Mouse (Mus musculus) spleen, embryonic (tissue): ENCODE measurements around the gene Cox6a1.
"Not testable (repeated sequence)": the region's sequence is repeated elsewhere in the genome, so short reads cannot be mapped to it uniquely, and the experiment has no call there.

Source experiments
- CTCF ChIA-PET: fragments of 350-600 bp; sonication (Branson Sonifier 250); formaldehyde crosslinking; loops from one replicate; lab custom pipeline; 2022; lab: Charles Lee

The Cox6a1 gene

DNA sequence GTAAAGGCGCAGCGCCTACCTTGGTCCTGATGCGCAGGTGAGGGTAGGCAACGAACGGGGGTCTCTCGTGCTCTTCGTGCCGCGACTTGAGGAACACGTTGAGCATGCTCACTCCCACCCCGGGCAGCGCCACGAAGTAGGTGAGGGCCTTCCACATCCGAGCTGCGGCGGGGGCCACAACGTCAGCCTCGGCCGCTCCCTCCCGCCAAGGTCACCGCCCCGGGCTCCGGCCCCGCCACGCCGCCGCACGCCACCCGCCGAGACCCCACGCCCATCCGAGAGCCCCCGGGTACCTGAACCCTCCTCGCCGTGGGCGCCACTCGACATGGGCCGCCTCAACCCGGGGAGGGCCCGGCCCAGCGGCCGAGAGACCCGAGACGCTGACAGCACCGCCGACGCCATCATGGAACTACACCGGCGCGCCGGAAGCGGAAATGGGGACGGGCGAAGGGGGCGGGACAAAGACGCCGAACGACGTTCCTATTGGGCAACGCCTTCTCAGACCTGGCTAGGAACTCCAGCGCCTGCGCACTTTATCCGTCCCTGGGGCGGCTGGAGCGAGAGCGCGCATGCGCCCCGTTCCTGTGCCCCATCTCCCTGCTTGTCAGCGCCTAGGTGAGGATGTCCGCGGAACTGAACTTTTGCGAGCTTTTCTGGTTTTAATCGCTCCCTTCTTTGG is at the start of gene Cox6a1:
TSS of gene Cox6a1 (minus strand) at position 436 of the 679 bp plus-strand sequence.
- CTCF ChIA-PET: interaction anchor here (0.5 to 0.7 kb wide), 4 partner anchors 38 to 1041 kb away, joined by 4 to 12 read pairs (median 4); no protein-coding TSS in a partner anchor

DNA sequence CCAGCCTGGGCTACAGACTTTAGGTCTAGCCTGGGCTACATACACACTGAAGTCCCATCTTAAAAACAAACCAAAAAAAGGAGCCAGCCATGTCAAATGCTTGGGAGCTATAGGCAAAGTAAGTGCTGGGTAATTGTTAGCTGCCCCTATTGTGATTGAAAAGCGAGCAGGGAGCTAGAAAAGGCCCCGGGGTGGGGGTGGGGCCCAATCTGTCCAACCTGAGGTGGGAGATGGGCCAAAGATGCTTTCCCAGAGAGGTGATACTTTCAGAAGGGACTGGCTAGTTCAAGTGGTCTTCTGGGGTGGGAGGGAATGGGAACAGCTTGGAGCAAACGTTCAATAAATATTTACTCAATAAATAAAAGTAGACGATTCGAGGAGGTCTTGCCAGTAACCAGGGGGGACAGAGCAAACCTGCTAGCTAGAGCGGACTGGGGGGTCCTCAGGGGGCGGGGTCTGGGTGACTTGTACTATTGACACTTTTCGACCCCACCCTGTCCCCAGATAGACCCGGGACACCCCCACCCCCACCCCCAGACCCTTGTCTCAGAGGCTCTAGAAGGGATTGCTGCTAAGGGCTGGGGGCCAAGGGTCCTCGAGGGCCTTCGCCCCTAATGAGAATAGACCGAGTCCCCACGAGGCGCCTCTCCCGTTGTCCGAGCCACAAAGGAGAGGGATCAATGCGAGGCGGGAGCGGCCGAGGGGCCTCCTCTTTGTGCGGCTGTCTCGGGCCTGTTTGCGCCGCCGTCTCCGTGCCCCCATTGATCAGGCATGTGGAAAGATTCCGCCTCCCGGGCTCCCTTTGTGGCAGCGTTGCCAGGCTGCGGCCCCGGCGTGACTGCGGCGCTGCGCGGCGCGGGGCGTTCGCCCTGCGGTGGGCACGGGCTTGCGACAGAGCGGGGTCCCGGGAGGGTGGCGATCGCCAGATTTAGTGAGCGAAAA is 49.3 kb upstream of the Cox6a1 start:
- CTCF ChIA-PET: interaction anchor here (0.7 kb wide), 1 partner anchor 57 kb away, joined by 5 read pairs; no protein-coding TSS in a partner anchor

DNA sequence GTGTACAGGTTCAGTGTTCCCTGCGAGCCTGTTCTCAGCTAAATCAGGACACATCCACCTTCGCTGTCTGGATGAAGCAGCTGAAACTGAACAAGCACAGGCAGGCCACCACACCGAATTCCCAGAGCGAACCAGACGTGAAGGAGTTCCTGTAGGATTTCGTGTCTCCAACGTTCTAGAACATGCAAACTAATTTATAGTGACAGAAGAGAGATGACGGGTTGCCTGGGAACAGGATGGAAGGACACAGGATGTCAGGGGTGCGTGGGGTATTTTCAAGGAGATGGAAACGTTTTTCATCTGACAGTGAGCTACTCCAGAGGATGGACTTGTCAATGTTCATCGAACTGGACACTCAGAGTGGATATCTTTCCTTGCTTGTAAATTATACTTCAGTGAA is 47.9 kb upstream of the Cox6a1 start:
- CTCF ChIA-PET: no interaction called here

DNA sequence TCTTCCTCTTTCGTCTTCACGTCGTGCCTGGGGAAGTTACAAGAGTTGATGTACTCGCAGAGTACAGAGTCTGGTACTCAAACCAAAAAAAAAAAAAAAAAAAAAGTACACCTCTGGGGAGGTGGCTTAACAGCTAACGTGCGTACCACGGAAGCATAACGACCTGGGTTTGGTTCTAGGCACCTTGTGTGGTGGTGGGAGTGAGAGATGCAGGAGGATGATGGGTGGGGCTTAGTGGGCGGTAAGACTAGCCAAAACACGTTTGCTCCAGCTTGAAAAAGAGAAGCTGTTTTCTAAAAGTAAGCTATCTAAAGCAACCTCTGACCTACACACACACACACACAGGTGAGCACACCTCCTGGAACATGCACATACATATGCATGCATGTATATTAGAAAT is 46.1 kb upstream of the Cox6a1 start:
- CTCF ChIA-PET: interaction anchor here (0.7 kb wide), 1 partner anchor 81 kb away, joined by 4 read pairs; no protein-coding TSS in a partner anchor

DNA sequence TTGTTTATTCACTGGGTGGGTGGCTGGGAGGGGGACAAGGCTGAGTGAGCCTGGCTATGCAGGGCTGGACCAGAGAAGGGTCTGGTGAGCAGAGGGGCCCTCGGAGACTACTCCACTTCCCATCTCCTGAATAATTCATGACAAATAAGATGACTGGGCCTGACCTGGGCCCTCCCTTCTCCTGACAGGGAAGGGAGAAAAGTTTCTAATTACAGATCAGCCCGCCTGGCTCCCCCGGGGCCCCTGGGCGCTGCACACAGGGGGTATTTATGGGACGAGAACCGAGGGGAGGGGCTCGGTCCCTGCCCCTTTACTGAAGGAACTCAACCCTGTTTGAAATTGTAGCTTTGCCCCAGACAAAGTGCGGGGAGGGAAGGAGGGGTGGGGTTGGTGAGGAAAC is 45.4 kb upstream of the Cox6a1 start:
- CTCF ChIA-PET: no interaction called here

GRCm38 (mm10) chr5:115392969-115393368 is 44.2 kb upstream of the Cox6a1 start:
- CTCF ChIA-PET: interaction anchor here (0.6 kb wide), 1 partner anchor 651 kb away, joined by 3 read pairs; no protein-coding TSS in a partner anchor

- CTCF ChIA-PET: no interaction called here
Observed at GRCm38 (mm10) chr5:115391935-115392334, 43.2 kb upstream of the Cox6a1 start.

GRCm38 (mm10) chr5:115378882-115379281 is 30.1 kb upstream of the Cox6a1 start:
- CTCF ChIA-PET: not testable (repeated sequence)

GRCm38 (mm10) chr5:115375436-115375835 is 26.7 kb upstream of the Cox6a1 start:
- CTCF ChIA-PET: interaction anchor here (0.7 kb wide), 1 partner anchor 893 kb away, joined by 3 read pairs; no protein-coding TSS in a partner anchor

DNA sequence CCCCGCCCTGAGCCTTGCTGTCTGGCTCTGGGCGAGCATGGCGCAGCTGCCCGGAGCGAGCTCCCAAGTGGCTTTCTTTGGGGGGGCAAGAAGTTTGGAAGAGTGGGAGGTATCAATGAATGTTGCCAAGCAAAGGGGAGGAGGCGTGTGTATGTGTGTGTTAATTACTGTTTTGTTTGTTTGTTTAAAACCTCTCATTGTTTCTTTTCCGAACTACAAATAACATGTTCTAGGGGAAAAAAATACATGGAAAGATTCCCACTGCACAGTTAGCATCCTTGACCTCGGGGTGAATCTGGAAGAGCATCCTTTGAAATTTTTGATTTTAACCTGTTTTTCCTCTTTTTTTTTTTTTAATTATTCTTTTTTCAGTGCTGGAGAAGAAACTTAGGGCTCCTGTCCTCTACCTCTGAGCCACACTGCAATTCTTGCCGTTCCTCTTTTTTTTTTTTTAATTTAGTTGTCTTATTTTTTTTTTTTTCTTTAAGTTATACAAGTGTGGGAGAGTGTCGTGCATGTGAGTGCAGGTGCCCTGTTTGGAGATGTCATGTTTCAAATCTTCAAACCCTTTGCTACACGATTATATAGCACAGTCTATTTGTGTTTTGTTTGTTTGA is 25.5 kb upstream of the Cox6a1 start:
- CTCF ChIA-PET: no interaction called here

- CTCF ChIA-PET: no interaction called here
Observed at GRCm38 (mm10) chr5:115373441-115374203, 24.8 kb upstream of the Cox6a1 start.

GRCm38 (mm10) chr5:115371736-115372135 is 23.0 kb upstream of the Cox6a1 start:
- CTCF ChIA-PET: no interaction called here

GRCm38 (mm10) chr5:115364782-115365181 is 16.0 kb upstream of the Cox6a1 start:
- CTCF ChIA-PET: interaction anchor here (0.6 kb wide), 1 partner anchor 1380 kb away, joined by 17 read pairs; no protein-coding TSS in a partner anchor

DNA sequence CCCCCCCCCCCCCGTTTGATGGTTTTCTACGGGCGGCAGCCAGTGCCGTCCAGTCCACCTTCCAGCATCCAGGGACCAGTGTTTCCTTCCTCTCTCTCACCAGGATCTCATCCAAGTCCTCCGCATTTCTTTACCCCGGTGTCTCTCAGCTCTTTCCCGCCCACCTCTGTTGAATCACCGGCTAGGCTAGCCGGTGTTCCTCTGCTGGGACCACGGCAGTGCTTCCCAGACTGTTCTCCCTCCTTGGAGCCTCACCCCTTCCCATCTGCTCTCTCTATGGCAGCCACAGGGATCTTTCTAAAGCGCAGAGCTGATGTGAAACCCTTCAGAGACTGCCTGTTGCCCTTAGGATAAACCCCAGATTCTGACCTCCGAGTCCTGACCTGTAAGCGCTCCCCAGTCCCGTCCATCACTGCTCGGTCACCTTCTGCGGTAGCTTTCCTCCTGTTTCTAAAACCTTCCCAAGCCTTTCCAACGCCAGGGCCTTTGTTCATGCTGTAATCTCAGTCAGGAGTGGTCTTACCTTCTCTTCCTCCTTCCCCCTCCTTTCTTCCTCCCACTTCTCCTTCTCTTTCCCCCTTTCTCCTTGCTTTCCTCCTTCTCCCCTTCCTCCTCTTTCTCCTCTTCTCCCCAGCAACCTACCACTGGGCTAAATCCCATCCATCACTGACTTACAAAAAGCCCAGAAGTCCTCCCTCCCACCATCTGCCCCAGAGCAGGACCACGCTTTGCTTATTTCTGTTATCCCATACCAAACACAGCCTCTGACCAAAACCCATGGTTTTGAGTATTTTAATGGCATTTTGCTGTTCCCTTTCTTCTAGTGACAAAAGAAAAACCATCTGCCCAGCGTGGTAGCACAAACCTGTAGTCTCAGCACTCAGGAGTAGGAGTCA is 14.3 kb upstream of the Cox6a1 start:
- CTCF ChIA-PET: no interaction called here

- CTCF ChIA-PET: no interaction called here
Observed at GRCm38 (mm10) chr5:115362216-115362615, 13.4 kb upstream of the Cox6a1 start.

DNA sequence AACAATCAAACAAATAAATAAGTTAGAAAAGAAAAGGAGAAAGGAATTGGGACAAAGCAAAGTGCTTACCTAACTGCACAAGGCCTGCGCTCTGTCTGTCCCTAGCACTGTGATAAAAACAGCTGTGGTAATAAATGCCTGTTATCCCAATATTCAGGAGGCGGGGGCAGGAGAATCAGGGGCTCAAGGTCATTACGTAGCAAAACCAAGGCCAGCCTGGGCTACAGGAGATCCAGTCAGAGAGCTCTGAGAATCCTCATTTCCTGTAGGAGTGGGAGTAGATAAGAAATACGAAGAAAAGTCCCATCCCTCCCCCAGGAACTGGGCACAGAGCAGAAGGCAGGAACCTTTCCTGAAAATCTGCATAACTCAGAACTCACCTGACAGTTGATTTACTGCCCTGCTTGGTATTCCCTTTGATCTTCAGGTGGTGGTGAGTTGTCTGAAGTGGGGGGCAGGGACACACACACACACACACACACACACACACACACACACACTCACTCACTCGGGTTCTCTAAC is 11.1 kb upstream of the Cox6a1 start:
- CTCF ChIA-PET: no interaction called here

- CTCF ChIA-PET: no interaction called here
Observed at GRCm38 (mm10) chr5:115359438-115359837, 10.7 kb upstream of the Cox6a1 start.

GRCm38 (mm10) chr5:115358872-115359271 is 10.1 kb upstream of the Cox6a1 start:
- CTCF ChIA-PET: interaction anchor here (0.6 kb wide), 1 partner anchor 83 kb away, joined by 4 read pairs; no protein-coding TSS in a partner anchor

- CTCF ChIA-PET: interaction anchor here (0.6 kb wide), 2 partner anchors 33 to 89 kb away, joined by 3 read pairs; no protein-coding TSS in a partner anchor
Observed at GRCm38 (mm10) chr5:115355070-115355469, 6.3 kb upstream of the Cox6a1 start.
